Mouse (Mus musculus) forebrain, postnatal 0 days (tissue): ENCODE measurements around the gene Usp47. TPM values are rescaled to one million over a fixed set of nuclear protein-coding genes. Genes with fewer than 3 reads are reported as not detected.

ENCODE experiments used
- ATAC-seq: fragments of 200-750 bp; cut with Nextera tagmentation; 2 replicates; pipeline ENCODE4 v1.8.0; 2017; ENCODE audit warnings: mild to moderate bottlenecking, moderate library complexity
- DNase-seq: peaks from one replicate; pipeline ENCODE4 v3.0.0-alpha.2; 2015
- H3K27ac ChIP-seq: fragments of 300-500 bp; sonication (generic); 2 replicates; pipeline ENCODE4 v1.5.1; 2014; ENCODE audit warnings: low read depth, mild to moderate bottlenecking, antibody characterized with exemption, low read length, moderate library complexity, mixed read lengths
- H3K27me3 ChIP-seq: fragments of 300-500 bp; sonication (generic); 2 replicates; pipeline ENCODE4 v1.6.1; 2014; ENCODE audit warnings: mild to moderate bottlenecking, low read length, mixed read lengths; ENCODE audit not compliant: insufficient read depth
- H3K36me3 ChIP-seq: fragments of 300-500 bp; sonication (generic); 2 replicates; pipeline ENCODE4 v1.6.1; 2014; ENCODE audit warnings: mild to moderate bottlenecking, moderate library complexity; ENCODE audit not compliant: insufficient read depth
- H3K4me1 ChIP-seq: fragments of 300-500 bp; sonication (generic); 2 replicates; pipeline ENCODE4 v1.6.1; 2014; ENCODE audit warnings: antibody characterized with exemption; ENCODE audit not compliant: insufficient read depth
- H3K4me2 ChIP-seq: fragments of 300-500 bp; sonication (generic); 2 replicates; pipeline ENCODE4 v1.6.1; 2014; ENCODE audit warnings: low read depth, mild to moderate bottlenecking, moderate library complexity
- H3K4me3 ChIP-seq: fragments of 300-500 bp; sonication (generic); 2 replicates; pipeline ENCODE4 v1.5.1; 2014; ENCODE audit warnings: low read depth, low read length, mixed read lengths
- H3K9ac ChIP-seq: fragments of 300-500 bp; sonication (generic); 2 replicates; pipeline ENCODE4 v1.6.1; 2014; ENCODE audit warnings: mild to moderate bottlenecking
- H3K9me3 ChIP-seq: fragments of 300-500 bp; sonication (generic); 2 replicates; pipeline ENCODE4 v1.6.1; 2016; ENCODE audit warnings: low read length
- CTCF ChIP-seq: sonication (generic); IDR thresholded peaks from 2 replicates; pipeline ENCODE4 v1.5.1; 2016; ENCODE audit warnings: antibody characterized with exemption, control low read depth, low read depth
- WGBS: fragments of 180-500 bp; shearing (Covaris S2); extraction: QIAGEN DNeasy Blood & Tissue Kit; methylation state at CpG from one replicate; pipeline ENCODE4 v1.1.7; 2014; 5-methylcytosine and 5-hydroxymethylcytosine counted together
- polyA plus RNA-seq: library from polyadenylated mRNA; unstranded; fragments of >200 nt; fragmentation: Nextera tagmentation; extraction: Ambion mirVana; gene quantifications from 2 replicates; pipeline ENCODE4 v1.2.1, GENCODE M21; 2015
- total RNA-seq: library from RNA; depleted of rRNA; stranded (reverse); fragments of >200 nt; gene quantifications from 2 replicates; pipeline ENCODE4 v1.2.3, GENCODE M21; 2014; rRNA removed

Gene Usp47
- total RNA-seq (102 and 121 TPM in 2 replicates), polyA plus RNA-seq (44.0 and 52.0 TPM in 2 replicates)

GRCm38 (mm10) chr7:112023150-112023600 lies at the start of gene Usp47:
Gene Usp47 (plus strand): TSS chr7:112023504.
- peak; percentile 93 for ATAC-seq
- H3K4me2 ChIP-seq: peak within 1 kb of the TSS; percentile 88
- TF ChIP-seq CTCF: peak; percentile 69
- no peaks in the 10 kb centered on the region for H3K36me3 ChIP-seq
- H3K4me1 ChIP-seq: peaks cover 26% of the 10 kb centered on the region
- peak; percentile 93 for DNase-seq
- no peaks in the 10 kb centered on the region for H3K9me3 ChIP-seq
- H3K9ac ChIP-seq: peak within 1 kb of the TSS; percentile 96
- WGBS: 2% methylated on average over 50 of the region's 54 CpGs
- peak within 1 kb of the TSS; percentile 91 for H3K4me3 ChIP-seq
- H3K27me3 ChIP-seq: no peaks in the 10 kb centered on the region
- peak within 1 kb of the TSS; percentile 99 for H3K27ac ChIP-seq

GRCm38 (mm10) chr7:111976401-111976800 lies 46.9 kb upstream of the Usp47 start:
- no peak for TF ChIP-seq CTCF
- ATAC-seq (no peak), DNase-seq (no peak)
- Histone ChIP-seq H3K4me3 (no peak overlapping the region), H3K4me2 (no peak overlapping the region), H3K4me1 (no peaks in the 10 kb centered on the region), H3K27ac (no peak overlapping the region), H3K27me3 (no peaks in the 10 kb centered on the region), H3K9me3 (no peaks in the 10 kb centered on the region), H3K9ac (no peak overlapping the region), H3K36me3 (no peaks in the 10 kb centered on the region)
- WGBS: 73% methylated on average over 2 of the region's 2 CpGs

- no peak overlapping the region for H3K27ac ChIP-seq
- H3K4me3 ChIP-seq: no peak overlapping the region
- no peak for ATAC-seq
- H3K4me2 ChIP-seq: no peak overlapping the region
- TF ChIP-seq CTCF: no peak
- no peak for DNase-seq
- H3K4me1 ChIP-seq: no peaks in the 10 kb centered on the region
- 90% methylated on average over 3 of the region's 3 CpGs for WGBS
- no peak overlapping the region for H3K9ac ChIP-seq
- no peaks in the 10 kb centered on the region for H3K36me3 ChIP-seq
- H3K27me3 ChIP-seq: no peaks in the 10 kb centered on the region
- no peaks in the 10 kb centered on the region for H3K9me3 ChIP-seq
Observed at GRCm38 (mm10) chr7:111977871-111978270, 45.4 kb upstream of the Usp47 start.

GRCm38 (mm10) chr7:111982296-111982695 lies 41.0 kb upstream of the Usp47 start:
- ATAC-seq: no peak
- Histone ChIP-seq H3K4me1 (no peaks in the 10 kb centered on the region), H3K9ac (no peak overlapping the region), H3K4me2 (no peak overlapping the region), H3K36me3 (no peaks in the 10 kb centered on the region), H3K27ac (no peak overlapping the region), H3K4me3 (no peak overlapping the region), H3K27me3 (no peaks in the 10 kb centered on the region), H3K9me3 (no peaks in the 10 kb centered on the region)
- no peak for DNase-seq
- no peak for TF ChIP-seq CTCF
- 97% methylated on average over 15 of the region's 15 CpGs for WGBS

GRCm38 (mm10) chr7:111984530-111984929 lies 38.8 kb upstream of the Usp47 start:
- H3K9ac ChIP-seq: no peak overlapping the region

GRCm38 (mm10) chr7:111985266-111985665 lies 38.0 kb upstream of the Usp47 start:
- H3K4me1 ChIP-seq: no peaks in the 10 kb centered on the region
- TF ChIP-seq CTCF: no peak
- no peak for DNase-seq
- H3K9me3 ChIP-seq: no peaks in the 10 kb centered on the region
- no peaks in the 10 kb centered on the region for H3K27me3 ChIP-seq
- no peak overlapping the region for H3K4me3 ChIP-seq
- ATAC-seq: no peak
- no peak overlapping the region for H3K9ac ChIP-seq
- H3K4me2 ChIP-seq: no peak overlapping the region
- no peaks in the 10 kb centered on the region for H3K36me3 ChIP-seq
- 79% methylated on average over 4 of the region's 4 CpGs for WGBS
- H3K27ac ChIP-seq: no peak overlapping the region

More at GRCm38 (mm10) chr7:111984530-111984929, 38.8 kb upstream of the Usp47 start:
- WGBS: 85% methylated on average over 3 of the region's 3 CpGs
- H3K4me3 ChIP-seq: no peak overlapping the region
- H3K9me3 ChIP-seq: no peaks in the 10 kb centered on the region
- TF ChIP-seq CTCF: no peak
- H3K36me3 ChIP-seq: no peaks in the 10 kb centered on the region
- no peak overlapping the region for H3K4me2 ChIP-seq
- no peak for DNase-seq
- no peak for ATAC-seq
- no peak overlapping the region for H3K27ac ChIP-seq
- H3K27me3 ChIP-seq: no peaks in the 10 kb centered on the region
- H3K4me1 ChIP-seq: no peaks in the 10 kb centered on the region

GRCm38 (mm10) chr7:111986906-111987305 lies 36.4 kb upstream of the Usp47 start:
- no peaks in the 10 kb centered on the region for H3K36me3 ChIP-seq
- ATAC-seq: no peak
- H3K9me3 ChIP-seq: no peaks in the 10 kb centered on the region
- H3K9ac ChIP-seq: no peak overlapping the region
- no peaks in the 10 kb centered on the region for H3K27me3 ChIP-seq
- no peaks in the 10 kb centered on the region for H3K4me1 ChIP-seq
- no peak for TF ChIP-seq CTCF
- WGBS: 86% methylated on average over 3 of the region's 3 CpGs
- no peak overlapping the region for H3K27ac ChIP-seq
- DNase-seq: no peak
- H3K4me3 ChIP-seq: no peak overlapping the region
- H3K4me2 ChIP-seq: no peak overlapping the region
